Mouse (Mus musculus): Measurements from ENCODE around the gene Polr1e. TPM values are rescaled to one million over a fixed set of nuclear protein-coding genes. Genes with fewer than 3 reads are reported as not detected.

Polr1e gene
- 11.4 TPM for polyA plus RNA-seq (2014; fragmentation: Illumina TruSeq; extraction: RNeasy Lipid Tissue Mini Kit (QIAGEN cat#74804); ENCODE audit: low read depth, low replicate concordance)

GRCm38 (mm10) chr4:45018452-45018980 lies at the start of gene Polr1e:
Gene Polr1e, plus strand, starts transcription at chr4:45018583.

DNA sequence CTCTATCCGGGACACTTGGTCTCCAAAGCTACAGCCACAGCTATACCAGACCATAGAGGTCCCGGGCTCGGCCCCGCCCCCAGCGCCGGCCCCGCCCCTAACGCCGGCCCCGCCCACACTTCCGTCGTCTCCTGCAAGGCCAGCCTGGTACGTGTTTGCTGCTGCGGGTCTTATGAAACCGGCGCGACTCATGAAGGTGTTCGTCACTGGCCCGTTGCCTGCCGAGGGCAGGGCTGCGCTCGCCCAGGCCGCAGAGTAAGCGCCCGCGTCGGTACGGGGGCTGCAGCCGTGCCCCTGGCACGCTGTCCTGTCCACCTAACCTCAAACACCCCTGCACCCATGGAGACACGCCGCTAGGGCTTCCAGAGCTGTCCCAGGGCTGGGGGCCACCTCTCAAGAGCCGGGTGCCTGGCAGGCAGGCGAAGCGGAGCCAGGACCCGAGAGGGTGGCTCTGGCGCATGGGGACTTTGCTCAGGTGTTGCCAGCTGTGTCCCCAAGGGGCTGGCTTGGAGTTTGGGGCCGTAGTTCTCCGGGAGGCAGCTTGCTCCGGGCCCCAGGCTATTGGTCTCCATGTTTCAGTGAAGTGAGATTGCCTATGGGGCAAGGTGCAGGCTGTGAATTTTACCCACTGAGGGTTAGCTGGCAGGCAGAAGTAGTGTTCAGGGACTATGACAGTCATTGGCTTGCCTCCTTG lies 37.0 kb upstream of the Polr1e start, which contains the start of gene Grhpr:
Gene Grhpr, plus strand, starts transcription at position 116 of the 694 bp plus-strand sequence.

GRCm38 (mm10) chr4:45012105-45012975 lies 6.0 kb upstream of the Polr1e start, which contains the start of gene Zbtb5:
Gene Zbtb5, minus strand, starts transcription at chr4:45012412.

DNA sequence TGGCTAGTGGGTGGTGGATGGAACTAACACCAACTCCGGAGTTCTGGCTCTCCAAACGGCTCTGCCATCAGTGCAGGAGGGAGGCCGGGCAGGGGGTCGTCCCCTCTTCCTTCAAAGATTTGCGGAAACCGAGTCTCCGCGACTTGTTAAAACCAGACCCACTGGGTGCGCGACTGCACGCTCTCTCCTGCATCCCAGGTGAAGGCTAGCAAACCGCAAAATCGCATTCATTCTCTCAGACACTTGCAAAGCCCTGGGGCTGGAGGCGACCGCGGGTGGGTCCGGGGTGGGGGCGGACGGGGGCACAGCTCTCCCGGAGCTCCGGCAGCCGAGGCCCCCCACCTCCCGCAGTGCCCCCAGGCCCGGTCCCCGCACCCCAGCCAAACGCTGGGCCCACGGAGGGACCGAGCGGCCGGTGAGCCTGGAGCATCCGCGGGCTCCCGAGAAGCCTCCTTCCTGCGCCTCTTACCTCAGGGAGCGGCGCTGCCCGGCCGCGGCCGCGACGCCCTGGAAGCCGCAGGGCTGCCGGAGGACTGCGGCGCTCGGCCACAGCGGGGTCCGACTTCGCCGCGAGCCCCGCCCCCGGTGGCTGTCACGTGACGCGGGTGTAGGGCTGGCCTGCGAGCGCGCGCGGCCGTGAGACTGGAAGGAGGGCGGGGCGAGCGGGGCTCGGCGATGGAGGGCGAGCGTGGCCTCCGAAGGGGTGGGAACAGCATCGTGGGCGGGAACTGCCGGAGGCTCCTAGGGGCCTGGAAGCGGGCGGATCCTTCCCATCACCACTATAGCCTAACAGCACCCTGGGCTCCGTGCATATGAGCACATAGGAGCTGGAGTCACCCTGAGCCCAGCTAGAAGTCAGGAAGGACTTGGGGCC lies 65.9 kb downstream of the Polr1e start, which contains the start of gene Fbxo10:
Gene Fbxo10, minus strand, starts transcription at position 584 of the 874 bp plus-strand sequence.

Other genes starting within 250 kb of the Polr1e start
- 14.9 TPM for gene Grhpr, start 37.2 kb upstream of the Polr1e start, polyA plus RNA-seq (2014; fragmentation: Illumina TruSeq; extraction: RNeasy Lipid Tissue Mini Kit (QIAGEN cat#74804); ENCODE audit: low read depth, low replicate concordance)
- gene Zbtb5, start 6.2 kb upstream of the Polr1e start, polyA plus RNA-seq (2014; fragmentation: Illumina TruSeq; extraction: RNeasy Lipid Tissue Mini Kit (QIAGEN cat#74804); ENCODE audit: low read depth, low replicate concordance), result 5.8 TPM
- gene Fbxo10, start 66.0 kb downstream of the Polr1e start, polyA plus RNA-seq (2014; fragmentation: Illumina TruSeq; extraction: RNeasy Lipid Tissue Mini Kit (QIAGEN cat#74804); ENCODE audit: low read depth, low replicate concordance), result 1.9 TPM
- gene Tomm5, start 89.5 kb downstream of the Polr1e start, polyA plus RNA-seq (2014; fragmentation: Illumina TruSeq; extraction: RNeasy Lipid Tissue Mini Kit (QIAGEN cat#74804); ENCODE audit: low read depth, low replicate concordance), result 129 TPM
- gene Frmpd1, start 166.3 kb downstream of the Polr1e start, polyA plus RNA-seq (2014; fragmentation: Illumina TruSeq; extraction: RNeasy Lipid Tissue Mini Kit (QIAGEN cat#74804); ENCODE audit: low read depth, low replicate concordance), result 0.12 TPM